Mouse (Mus musculus) embryonic facial prominence, embryonic 15.5 days (tissue): ENCODE data around the gene Mpig6b. TPM values are rescaled to one million over a fixed set of nuclear protein-coding genes. Genes with fewer than 3 reads are reported as not detected.

Source experiments
- ATAC-seq: fragments of 200-750 bp; cut with Nextera tagmentation; 2 replicates; pipeline ENCODE4 v1.8.0; 2017; ENCODE audit warnings: low read depth, moderate TSS enrichment; ENCODE audit not compliant: insufficient number of reproducible peaks, low FRiP score, low TSS enrichment
- H3K27ac ChIP-seq: fragments of 300-500 bp; sonication (generic); replicated peaks from 2 replicates; pipeline ENCODE4 v1.5.1; 2015; ENCODE audit warnings: mild to moderate bottlenecking, inconsistent platforms
- H3K27me3 ChIP-seq: fragments of 300-500 bp; sonication (generic); 2 replicates; pipeline ENCODE4 v1.6.1; 2015; ENCODE audit warnings: inconsistent platforms
- H3K36me3 ChIP-seq: fragments of 300-500 bp; sonication (generic); 2 replicates; pipeline ENCODE4 v1.6.1; 2015; ENCODE audit warnings: mild to moderate bottlenecking, inconsistent platforms
- H3K4me1 ChIP-seq: fragments of 300-500 bp; sonication (generic); 2 replicates; pipeline ENCODE4 v1.6.1; 2015; ENCODE audit warnings: inconsistent platforms
- H3K4me2 ChIP-seq: fragments of 300-500 bp; sonication (generic); replicated peaks from 2 replicates; pipeline ENCODE4 v1.6.1; 2015; ENCODE audit warnings: mild to moderate bottlenecking, inconsistent platforms
- H3K4me3 ChIP-seq: fragments of 300-500 bp; sonication (generic); replicated peaks from 2 replicates; pipeline ENCODE4 v1.5.1; 2015; ENCODE audit warnings: mild to moderate bottlenecking, inconsistent platforms
- H3K9ac ChIP-seq: fragments of 300-500 bp; sonication (generic); 2 replicates; pipeline ENCODE4 v1.6.1; 2015; ENCODE audit warnings: inconsistent platforms
- H3K9me3 ChIP-seq: fragments of 300-500 bp; sonication (generic); replicated peaks from 2 replicates; pipeline ENCODE4 v1.6.1; 2016; ENCODE audit warnings: inconsistent platforms
- whole genome bisulfite sequencing: fragments of 180-500 bp; shearing (Covaris S2); methylation state at CpG from one replicate; pipeline ENCODE4 v1.1.7; 2015; 5-methylcytosine and 5-hydroxymethylcytosine counted together
- polyA plus RNA-seq: library from polyadenylated mRNA; unstranded; fragments of >200 nt; fragmentation: Nextera tagmentation; extraction: Ambion mirVana; gene quantifications from 2 replicates; pipeline ENCODE4 v1.2.1, GENCODE M21; 2015

Mpig6b gene
- polyA plus RNA-seq, 1 experiment from 2014 or later = 1.4 TPM

DNA sequence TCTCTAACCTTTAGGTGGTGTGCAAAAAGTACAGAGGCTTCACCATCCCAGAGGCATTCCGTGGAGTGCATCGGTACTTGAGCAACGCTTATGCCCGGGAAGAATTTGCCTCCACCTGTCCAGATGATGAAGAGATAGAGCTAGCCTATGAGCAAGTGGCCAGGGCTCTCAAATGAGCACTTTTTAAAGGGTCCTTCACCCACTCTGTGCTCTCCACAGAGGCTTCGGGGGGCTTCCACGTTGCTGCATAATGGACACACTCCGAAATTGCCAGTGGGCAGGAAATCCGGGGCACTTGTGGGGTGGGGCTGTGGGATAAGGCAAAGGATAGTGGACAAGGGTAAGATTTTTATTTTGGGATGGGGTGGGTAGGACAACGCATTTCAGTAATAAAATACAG is 7.7 kb downstream of the Mpig6b start:
- peak overlapping the region; percentile 95; the same call in 1 of the 2 replicates for H3K27ac ChIP-seq
- no peak for ATAC-seq
- no peak overlapping the region for H3K9ac ChIP-seq
- 51% methylated on average over 9 of the region's 9 CpGs for WGBS
- peak overlapping the region; percentile 79; the same call in 1 of the 2 replicates for H3K4me2 ChIP-seq
- peaks cover 30% of the 10 kb centered on the region for H3K4me1 ChIP-seq
- H3K36me3 ChIP-seq = peaks cover 62% of the 10 kb centered on the region
- peak overlapping the region; percentile 74 for H3K4me3 ChIP-seq
- H3K27me3 ChIP-seq = no peaks in the 10 kb centered on the region
- no peaks in the 10 kb centered on the region for H3K9me3 ChIP-seq

DNA sequence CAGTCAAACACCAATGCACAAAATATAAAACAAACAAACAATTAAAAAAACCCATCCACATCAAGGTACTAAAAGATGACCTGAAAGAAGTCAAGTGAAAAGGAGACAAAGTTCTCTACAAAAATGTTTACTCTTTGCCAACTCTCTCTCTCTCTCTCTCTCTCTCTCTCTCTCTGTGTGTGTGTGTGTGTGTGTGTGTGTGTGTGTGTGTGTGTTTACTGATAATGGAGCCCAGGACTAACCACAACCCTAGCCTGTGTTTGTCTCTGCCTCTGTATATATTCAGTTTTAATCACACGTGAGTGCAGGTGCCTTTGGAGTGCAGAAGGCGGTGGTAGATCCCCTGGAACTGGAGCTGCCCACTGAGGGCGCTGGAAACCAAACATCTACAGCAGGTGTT is 8.9 kb downstream of the Mpig6b start:
- Histone ChIP-seq H3K4me1 (peaks cover 40% of the 10 kb centered on the region), H3K9me3 (no peaks in the 10 kb centered on the region), H3K4me2 (no peak overlapping the region), H3K9ac (no peak overlapping the region), H3K27me3 (no peaks in the 10 kb centered on the region), H3K36me3 (peaks cover 63% of the 10 kb centered on the region), H3K27ac (no peak overlapping the region), H3K4me3 (no peak overlapping the region)
- ATAC-seq = no peak
- 75% methylated on average over 3 of the region's 3 CpGs for WGBS

DNA sequence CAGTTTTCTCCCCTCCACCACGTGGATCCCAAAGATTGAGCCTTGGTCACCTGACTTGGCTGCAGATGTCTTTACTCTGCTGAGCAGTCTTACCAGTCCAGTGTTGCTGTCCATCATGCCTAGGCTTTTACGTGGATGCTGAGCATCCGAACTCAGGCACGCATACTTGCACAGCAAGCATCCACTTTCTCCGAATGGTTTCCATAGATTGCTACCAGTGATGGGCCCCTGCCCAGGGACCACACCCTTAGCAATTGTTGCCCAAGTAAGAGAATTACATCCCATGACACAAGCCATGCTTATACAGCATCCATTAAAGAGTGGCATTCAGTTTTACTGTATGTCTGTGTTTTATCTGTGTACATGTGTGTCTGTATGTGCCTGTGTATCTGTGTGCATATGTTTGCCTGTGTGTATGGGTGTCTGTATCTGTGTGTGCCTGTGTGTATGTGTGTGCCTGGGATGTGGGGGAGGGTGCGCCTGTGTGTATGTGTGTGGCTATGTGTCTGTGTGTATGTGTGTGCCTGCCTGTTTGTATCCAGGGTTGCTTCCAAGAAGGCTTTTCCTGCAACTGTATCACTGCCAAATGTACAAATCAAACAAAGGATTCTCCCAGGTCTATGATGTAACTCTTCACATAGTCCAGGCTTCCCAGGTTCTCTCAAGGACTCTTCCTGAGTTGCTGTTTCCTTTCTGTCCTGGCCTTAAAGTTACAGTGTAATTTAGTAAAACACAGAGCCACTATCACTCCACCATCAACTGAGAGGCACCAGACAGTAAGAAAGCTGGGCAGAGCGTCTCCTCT is 10.1 kb downstream of the Mpig6b start:
- peaks cover 38% of the 10 kb centered on the region for H3K4me1 ChIP-seq
- H3K9me3 ChIP-seq = no peaks in the 10 kb centered on the region
- peaks cover 52% of the 10 kb centered on the region for H3K36me3 ChIP-seq
- no peak overlapping the region for H3K4me2 ChIP-seq
- WGBS = 89% methylated on average over 7 of the region's 7 CpGs
- no peak for ATAC-seq
- H3K27me3 ChIP-seq = no peaks in the 10 kb centered on the region
- no peak overlapping the region for H3K9ac ChIP-seq
- no peak overlapping the region for H3K27ac ChIP-seq
- H3K4me3 ChIP-seq = no peak overlapping the region

DNA sequence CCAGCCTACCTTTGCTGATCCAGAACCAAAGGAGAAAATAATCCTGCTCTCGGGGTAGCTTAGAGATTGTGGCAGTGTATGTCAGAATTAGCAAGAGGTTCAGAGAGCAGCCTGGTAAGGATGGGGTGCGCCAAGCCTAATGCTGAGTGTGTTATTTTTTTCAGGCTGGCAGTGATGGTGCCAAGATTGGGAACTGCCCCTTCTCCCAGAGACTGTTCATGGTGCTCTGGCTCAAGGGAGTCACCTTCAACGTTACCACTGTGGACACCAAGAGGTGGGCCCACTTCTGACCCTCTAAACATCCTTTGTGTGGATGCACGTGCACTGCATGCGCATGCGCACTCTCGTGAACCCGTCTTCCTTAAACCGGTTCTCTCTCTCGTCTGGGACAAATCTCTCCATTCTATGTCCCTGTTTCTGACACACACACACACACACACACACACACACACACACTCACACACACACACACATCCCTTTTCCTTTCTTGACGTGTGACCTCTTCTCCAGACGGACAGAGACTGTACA is 13.6 kb downstream of the Mpig6b start:
- H3K4me3 ChIP-seq = peak overlapping the region; percentile 62
- H3K4me1 ChIP-seq = peaks cover 41% of the 10 kb centered on the region
- H3K4me2 ChIP-seq = peak overlapping the region; percentile 87
- H3K9ac ChIP-seq = peak overlapping the region; percentile 54; the same call in 1 of the 2 replicates
- WGBS = 71% methylated on average over 12 of the region's 12 CpGs
- H3K9me3 ChIP-seq = no peaks in the 10 kb centered on the region
- H3K27me3 ChIP-seq = no peaks in the 10 kb centered on the region
- peaks cover 41% of the 10 kb centered on the region for H3K36me3 ChIP-seq
- peak overlapping the region; percentile 95 for H3K27ac ChIP-seq
- ATAC-seq = no peak

DNA sequence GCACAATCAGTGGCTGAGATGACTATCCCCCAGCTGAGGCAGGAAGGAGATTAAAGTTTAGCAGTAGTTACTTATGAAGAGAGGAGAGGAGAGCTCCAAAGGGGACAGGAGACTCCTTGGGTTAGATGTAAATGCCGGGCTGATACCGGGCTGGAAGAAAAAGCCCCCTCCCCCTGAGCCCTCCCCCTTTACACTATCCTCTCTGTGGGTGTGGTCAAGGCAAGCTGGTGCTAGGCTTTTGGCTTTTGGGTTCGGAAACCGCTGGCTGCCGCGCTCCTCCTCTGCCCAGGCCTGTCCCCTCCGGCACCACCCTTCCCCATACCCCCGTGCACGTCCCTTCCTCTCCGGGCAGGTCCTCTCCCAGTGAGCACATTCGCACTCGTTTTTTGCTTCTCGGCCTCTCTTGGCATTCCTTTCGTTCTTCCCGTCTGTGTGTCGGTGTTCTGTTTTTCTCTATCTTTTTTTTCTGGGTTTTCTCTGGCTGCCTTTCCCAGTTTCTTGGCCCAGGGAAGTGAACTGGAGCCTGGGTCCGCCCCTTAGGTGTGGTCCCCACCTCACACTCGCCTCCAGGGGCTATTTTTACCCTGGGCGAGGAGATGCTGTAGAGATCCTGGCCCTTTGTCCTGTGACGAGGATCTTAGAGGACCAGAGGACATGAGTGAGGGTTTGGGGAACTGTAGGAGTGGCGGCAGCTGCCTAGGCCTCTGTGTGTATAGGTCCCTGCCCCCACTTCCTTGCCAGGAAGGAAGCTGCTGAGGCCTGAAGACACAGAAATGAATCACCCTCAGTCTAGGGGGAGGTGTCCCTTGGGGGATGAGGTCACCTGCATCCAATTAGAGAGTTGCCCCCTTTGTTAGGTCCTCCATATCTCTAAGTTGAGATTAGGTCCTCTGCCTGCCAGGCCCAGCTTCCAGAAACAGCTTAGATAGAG is 14.6 kb downstream of the Mpig6b start:
- ATAC-seq = peak; percentile 56
- H3K4me1 ChIP-seq = peaks cover 47% of the 10 kb centered on the region
- H3K36me3 ChIP-seq = peaks cover 38% of the 10 kb centered on the region
- H3K4me2 ChIP-seq = peak overlapping the region; percentile 87
- H3K27me3 ChIP-seq = no peaks in the 10 kb centered on the region
- H3K9me3 ChIP-seq = no peaks in the 10 kb centered on the region
- WGBS = 1% methylated on average over 21 of the region's 21 CpGs
- peak overlapping the region; percentile 95 for H3K27ac ChIP-seq
- H3K9ac ChIP-seq = peak overlapping the region; percentile 54
- peak overlapping the region; percentile 62 for H3K4me3 ChIP-seq

DNA sequence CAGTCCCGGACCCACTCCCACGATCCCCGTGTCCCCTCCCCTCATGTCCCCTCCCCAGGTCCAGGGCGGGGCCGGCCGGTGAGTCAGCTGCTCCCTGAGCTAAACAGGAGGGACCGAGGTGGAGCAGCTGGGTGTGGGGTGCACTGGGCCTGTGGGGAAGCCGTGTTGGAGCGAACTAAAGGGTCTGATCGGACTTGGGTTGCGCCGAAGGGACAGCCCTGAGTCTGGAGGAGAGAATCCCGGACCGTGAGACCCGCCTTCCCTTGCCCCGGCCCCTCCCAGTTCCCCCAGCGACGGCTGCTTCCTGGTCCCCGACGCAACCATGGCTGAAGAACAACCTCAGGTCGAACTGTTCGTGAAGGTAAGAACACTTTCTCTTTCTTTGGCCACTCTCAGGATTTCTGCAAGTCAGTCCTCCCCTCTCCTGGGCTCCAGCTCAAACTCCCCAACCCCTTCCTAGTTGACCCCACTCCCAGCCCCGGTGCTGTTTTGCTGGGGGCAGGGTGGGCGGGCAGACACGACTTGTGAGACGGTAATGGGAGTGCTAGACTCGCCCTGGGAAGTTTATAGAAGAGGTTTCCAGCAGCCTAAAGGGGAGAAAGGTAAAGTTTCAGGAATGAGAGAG is 15.7 kb downstream of the Mpig6b start:
- H3K27me3 ChIP-seq = no peaks in the 10 kb centered on the region
- WGBS = under 1% methylated on average over 27 of the region's 27 CpGs
- H3K9ac ChIP-seq = peak overlapping the region; percentile 78
- peaks cover 55% of the 10 kb centered on the region for H3K4me1 ChIP-seq
- H3K36me3 ChIP-seq = peaks cover 27% of the 10 kb centered on the region
- no peaks in the 10 kb centered on the region for H3K9me3 ChIP-seq
- peak overlapping the region; percentile 87 for H3K4me2 ChIP-seq
- peak overlapping the region; percentile 99 for H3K27ac ChIP-seq
- peak overlapping the region; percentile 62 for H3K4me3 ChIP-seq
- peak; percentile 12; the same call in 1 of the 2 replicates for ATAC-seq

DNA sequence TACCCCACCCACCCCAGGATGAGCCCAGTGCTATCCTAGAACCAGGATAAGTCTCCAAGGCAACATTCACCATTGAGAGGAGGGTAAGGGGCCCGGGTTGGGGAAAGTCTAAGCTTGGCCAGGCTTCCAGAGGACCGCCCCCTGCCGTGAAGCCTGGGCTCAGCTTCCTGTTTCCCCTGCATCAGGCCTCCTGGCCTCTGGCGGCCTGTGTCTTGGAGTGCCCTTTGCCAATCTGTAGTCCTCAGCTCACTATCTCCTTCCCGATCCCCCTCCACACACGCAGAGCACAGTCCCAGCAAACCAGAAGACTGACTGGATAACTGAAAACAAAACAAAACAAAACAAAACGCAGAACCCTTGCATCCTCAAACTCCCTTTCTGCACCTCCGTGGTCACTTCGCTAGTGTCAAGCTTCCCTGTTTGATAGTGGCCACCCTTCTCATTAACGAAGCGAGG is 16.4 kb downstream of the Mpig6b start, which contains the start of gene Clic1:
TSS of gene Clic1 (plus strand) at position 406 of the 456 bp plus-strand sequence.
- Histone ChIP-seq H3K36me3 (peaks cover 22% of the 10 kb centered on the region), H3K4me2 (peak within 1 kb of the TSS; percentile 87), H3K27me3 (no peaks in the 10 kb centered on the region), H3K9me3 (no peaks in the 10 kb centered on the region), H3K9ac (peak within 1 kb of the TSS; percentile 78), H3K4me1 (peaks cover 60% of the 10 kb centered on the region), H3K4me3 (peak within 1 kb of the TSS; percentile 62), H3K27ac (peak within 1 kb of the TSS; percentile 99)
- peak; percentile 22 for ATAC-seq
- 1% methylated on average over 11 of the region's 11 CpGs for WGBS

DNA sequence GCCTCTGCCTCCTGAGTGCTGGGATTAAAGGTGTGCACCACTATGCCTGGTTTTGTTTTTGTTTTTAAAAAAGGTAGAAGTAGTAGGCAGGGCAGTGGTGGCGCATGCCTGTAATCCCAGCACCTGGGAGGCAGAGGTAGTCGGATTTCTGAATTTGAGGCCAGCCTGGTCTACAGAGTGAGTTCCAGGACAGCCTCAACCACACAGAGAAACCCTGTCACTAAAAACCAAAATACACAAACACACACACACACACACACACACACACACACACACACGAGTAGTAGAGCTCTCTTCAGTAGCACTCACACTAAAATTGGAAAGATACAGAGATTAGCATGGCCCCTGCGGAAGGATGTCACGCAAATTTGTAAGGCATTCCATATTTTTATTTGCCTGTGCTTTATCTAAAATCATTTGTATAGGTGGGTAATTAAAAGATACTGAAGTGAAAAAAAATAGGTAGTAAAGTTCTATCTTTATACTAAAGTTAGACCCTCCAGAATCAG is 17.0 kb downstream of the Mpig6b start:
- Histone ChIP-seq H3K36me3 (peaks cover 16% of the 10 kb centered on the region), H3K27ac (peak overlapping the region; percentile 99), H3K4me1 (peaks cover 60% of the 10 kb centered on the region), H3K4me2 (peak overlapping the region; percentile 87), H3K4me3 (peak overlapping the region; percentile 62), H3K9me3 (no peaks in the 10 kb centered on the region), H3K9ac (no peak overlapping the region), H3K27me3 (no peaks in the 10 kb centered on the region)
- 66% methylated on average over 5 of the region's 5 CpGs for WGBS
- no peak for ATAC-seq

DNA sequence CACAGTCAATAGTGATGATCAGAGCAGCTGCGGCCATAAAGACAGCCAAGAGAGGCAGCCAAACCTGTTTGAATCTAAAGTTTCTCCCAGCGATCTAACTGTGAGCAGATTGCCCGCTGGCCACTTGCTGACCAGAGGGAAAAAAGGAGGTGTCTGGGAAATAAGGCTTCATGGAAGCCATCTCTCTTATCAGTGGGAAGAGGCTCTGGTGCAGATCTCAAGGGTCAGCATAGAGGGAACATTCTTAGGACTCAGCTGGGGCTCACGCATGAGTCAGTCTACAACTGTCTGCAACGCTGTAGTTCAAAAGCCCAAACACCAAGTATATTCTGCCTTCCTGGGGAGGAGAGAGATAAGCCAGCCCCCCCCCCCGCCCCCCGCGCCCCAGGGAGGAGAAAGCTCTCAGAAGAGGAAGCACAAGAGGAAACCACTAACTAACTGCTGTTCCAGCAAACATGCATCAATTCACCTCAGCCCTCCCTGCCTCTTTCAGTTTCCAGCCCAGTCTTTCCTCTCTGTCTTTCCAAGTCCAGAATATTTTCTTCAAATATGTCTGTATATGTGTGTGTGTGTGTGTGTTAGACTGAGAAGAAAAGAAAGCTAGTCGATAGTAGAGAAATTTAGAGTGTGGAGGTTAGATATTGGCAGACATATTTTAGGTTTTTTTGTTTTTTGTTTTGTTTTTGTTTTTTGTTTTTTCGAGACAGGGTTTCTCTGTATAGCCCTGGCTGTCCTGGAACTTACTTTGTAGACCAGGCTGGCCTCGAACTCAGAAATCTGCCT is 17.6 kb downstream of the Mpig6b start:
- no peaks in the 10 kb centered on the region for H3K9me3 ChIP-seq
- no peak overlapping the region for H3K4me3 ChIP-seq
- ATAC-seq = no peak
- no peak overlapping the region for H3K9ac ChIP-seq
- no peaks in the 10 kb centered on the region for H3K27me3 ChIP-seq
- 32% methylated on average over 11 of the region's 11 CpGs for WGBS
- peak overlapping the region; percentile 99 for H3K27ac ChIP-seq
- peaks cover 11% of the 10 kb centered on the region for H3K36me3 ChIP-seq
- peak overlapping the region; percentile 24; the same call in 1 of the 2 replicates for H3K4me2 ChIP-seq
- peaks cover 63% of the 10 kb centered on the region for H3K4me1 ChIP-seq

DNA sequence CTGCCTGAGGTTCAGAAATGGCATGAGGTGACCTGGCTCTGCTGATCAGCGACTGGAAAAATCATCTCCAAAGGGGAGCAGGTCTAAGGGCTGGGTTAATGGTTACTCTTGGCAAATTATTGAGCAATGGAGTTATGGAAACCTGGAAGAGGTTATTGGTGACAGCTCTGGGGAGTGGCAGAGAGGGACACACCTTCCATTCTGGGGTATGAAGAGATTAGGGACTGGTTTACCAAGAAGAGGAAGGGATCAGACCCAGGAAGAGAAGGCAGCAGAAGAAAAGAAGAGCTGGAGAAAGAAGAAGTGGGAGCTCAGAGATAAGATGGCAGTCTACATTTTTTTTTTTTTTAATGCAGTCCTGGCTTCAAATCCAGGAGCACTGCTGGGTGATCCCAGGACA is 18.3 kb downstream of the Mpig6b start:
- peak overlapping the region; percentile 99 for H3K27ac ChIP-seq
- H3K4me2 ChIP-seq = peak overlapping the region; percentile 24; the same call in 1 of the 2 replicates
- WGBS = 48% methylated on average over 1 of the region's 1 CpGs
- no peak for ATAC-seq
- H3K9ac ChIP-seq = no peak overlapping the region
- no peak overlapping the region for H3K4me3 ChIP-seq
- H3K4me1 ChIP-seq = peaks cover 59% of the 10 kb centered on the region
- H3K27me3 ChIP-seq = no peaks in the 10 kb centered on the region
- no peaks in the 10 kb centered on the region for H3K9me3 ChIP-seq
- H3K36me3 ChIP-seq = peaks cover 5% of the 10 kb centered on the region
